Mouse (Mus musculus): ENCODE measurements around the gene Arl16. TPM values are rescaled to one million over a fixed set of nuclear protein-coding genes. Genes with fewer than 3 reads are reported as not detected.

The Arl16 gene
- polyA plus RNA-seq, 1 experiment from 2014 or later, result 43.8 TPM

DNA sequence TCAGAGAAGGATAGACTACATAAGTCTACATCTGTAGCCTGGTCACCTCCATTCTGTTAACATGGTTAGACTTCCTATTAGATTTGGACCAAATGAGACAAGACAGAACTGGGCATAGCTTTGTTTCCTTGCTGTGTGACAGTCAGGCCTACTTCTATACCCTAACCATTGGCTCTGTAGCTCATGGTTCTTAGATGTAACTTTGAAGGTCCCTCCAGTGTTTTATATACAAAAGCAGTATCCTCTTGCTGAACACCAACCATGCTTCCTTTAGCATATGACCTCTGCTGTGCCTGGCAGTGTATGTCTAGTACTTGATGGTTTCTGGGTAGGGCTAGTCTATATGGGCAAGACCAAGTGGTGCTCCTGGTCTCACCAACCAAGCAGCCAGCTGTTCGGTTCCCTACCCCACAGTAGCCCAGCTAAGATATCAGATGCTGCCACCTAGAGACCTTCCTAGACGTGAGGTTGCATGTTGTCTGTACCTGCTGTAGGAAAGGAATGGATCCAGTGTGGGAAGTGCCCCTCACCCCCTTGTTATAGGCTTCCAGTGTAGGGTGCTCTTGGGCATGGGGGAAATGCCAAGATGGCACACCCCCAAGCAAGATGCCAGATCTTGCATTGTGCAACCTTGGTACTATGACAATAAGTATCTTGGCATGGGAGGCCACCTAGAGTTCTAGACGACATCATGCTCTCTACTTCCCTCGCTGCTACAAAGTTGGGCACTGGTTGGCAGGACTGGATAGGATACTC, 23.1 kb upstream of the Arl16 start:
- H3K27ac ChIP-seq, result peak overlapping the region; percentile 85
- H3K9me3 ChIP-seq, result no peaks in the 10 kb centered on the region
- no peak overlapping the region for H3K9ac ChIP-seq
- H3K4me1 ChIP-seq, result peaks cover 43% of the 10 kb centered on the region
- H3K4me2 ChIP-seq, result peak overlapping the region; percentile 93
- ATAC-seq (ENCODE audit: borderline replicate concordance, extremely low read depth, low FRiP score, low TSS enrichment), result no peak
- WGBS, result 31% methylated on average over 4 of the region's 4 CpGs
- no peak overlapping the region for H3K4me3 ChIP-seq
- no peaks in the 10 kb centered on the region for H3K27me3 ChIP-seq
- H3K36me3 ChIP-seq, result peaks cover 39% of the 10 kb centered on the region

DNA sequence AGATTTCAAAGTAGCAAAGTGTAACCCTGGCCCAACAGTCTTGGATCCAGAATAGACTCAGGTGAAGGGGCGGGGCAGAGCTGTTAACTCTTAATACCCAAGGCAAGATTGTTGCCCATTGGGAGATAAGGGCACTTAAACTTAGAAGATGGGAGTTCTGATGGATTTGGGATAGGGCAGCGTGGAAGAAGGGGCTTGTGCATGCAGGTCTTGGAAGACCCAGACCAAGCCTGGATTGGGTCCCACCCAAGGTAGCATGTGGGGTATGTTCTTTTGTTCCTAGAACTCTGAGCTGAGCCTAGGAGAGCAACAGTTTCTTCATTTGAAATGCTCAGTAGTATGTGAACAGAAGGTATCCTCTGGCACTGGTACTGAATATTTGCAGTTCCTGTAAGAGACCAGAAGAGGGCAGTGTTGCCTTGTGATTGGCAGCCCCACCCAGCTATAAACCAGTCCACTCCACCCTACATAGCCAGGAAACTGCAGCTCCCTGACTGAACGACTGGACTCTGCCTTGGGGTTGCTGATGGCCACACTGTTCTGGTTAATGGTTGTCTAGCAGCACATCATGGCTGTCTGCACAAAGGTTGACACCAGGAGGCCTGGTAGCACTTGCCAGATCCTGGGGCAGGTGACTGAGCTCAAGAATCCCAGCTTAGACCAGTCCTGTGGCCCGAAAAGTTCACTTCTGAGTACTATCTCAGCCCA, 21.8 kb upstream of the Arl16 start:
- no peak overlapping the region for H3K27ac ChIP-seq
- peaks cover 28% of the 10 kb centered on the region for H3K36me3 ChIP-seq
- H3K27me3 ChIP-seq, result no peaks in the 10 kb centered on the region
- H3K9ac ChIP-seq, result no peak overlapping the region
- ATAC-seq (ENCODE audit: borderline replicate concordance, extremely low read depth, low FRiP score, low TSS enrichment), result peak; percentile 13; the same call in 1 of the 2 replicates
- no peak overlapping the region for H3K4me3 ChIP-seq
- H3K9me3 ChIP-seq, result no peaks in the 10 kb centered on the region
- no peak overlapping the region for H3K4me2 ChIP-seq
- H3K4me1 ChIP-seq, result peaks cover 47% of the 10 kb centered on the region
- 53% methylated on average over 4 of the region's 4 CpGs for WGBS

DNA sequence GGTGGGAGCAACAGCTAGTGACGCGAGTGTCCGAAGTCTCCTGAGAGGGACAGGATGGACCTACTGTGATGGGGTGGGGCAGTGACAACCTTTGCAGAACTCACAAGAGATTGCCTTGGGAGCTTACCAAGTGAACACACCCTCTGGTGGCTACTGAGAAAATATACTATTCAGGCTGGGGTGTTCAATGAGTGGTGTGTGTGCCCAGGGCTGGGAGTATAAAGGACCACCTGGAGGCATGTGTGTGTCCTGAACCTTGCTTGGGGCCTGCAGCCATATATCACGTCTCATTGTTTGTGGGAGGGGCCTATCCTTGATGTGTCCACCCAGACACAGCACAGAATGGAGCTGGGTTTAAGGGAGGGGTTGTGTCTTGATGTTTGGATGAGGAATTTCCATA, 21.1 kb upstream of the Arl16 start:
- peaks cover 46% of the 10 kb centered on the region for H3K4me1 ChIP-seq
- H3K36me3 ChIP-seq, result peaks cover 29% of the 10 kb centered on the region
- no peak overlapping the region for H3K9ac ChIP-seq
- H3K9me3 ChIP-seq, result no peaks in the 10 kb centered on the region
- no peak overlapping the region for H3K4me2 ChIP-seq
- no peak overlapping the region for H3K4me3 ChIP-seq
- H3K27ac ChIP-seq, result no peak overlapping the region
- H3K27me3 ChIP-seq, result no peaks in the 10 kb centered on the region
- no peak for ATAC-seq (ENCODE audit: borderline replicate concordance, extremely low read depth, low FRiP score, low TSS enrichment)
- WGBS, result 70% methylated on average over 4 of the region's 4 CpGs

DNA sequence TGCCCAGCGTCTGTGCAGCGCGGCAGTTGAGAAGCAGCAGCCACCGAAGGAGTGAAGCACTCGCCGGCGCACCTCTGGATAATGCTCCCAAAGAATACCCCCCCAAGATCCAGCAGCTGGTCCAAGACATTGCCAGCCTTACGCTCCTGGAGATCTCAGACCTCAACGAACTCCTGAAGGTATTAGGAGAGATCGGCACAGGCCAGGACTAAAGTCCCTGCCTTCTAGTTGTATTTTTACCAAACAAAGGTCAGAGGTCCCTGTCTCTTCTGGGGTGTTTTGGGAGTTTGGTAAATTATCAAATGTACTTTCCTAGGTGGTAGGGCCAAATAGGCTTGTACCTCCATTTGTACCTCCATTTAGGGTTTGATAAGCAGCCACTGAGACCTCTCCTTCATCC, 17.8 kb upstream of the Arl16 start:
- Histone ChIP-seq H3K9me3 (no peaks in the 10 kb centered on the region), H3K4me2 (peak overlapping the region; percentile 83), H3K27me3 (no peaks in the 10 kb centered on the region), H3K27ac (no peak overlapping the region), H3K4me1 (peaks cover 21% of the 10 kb centered on the region), H3K36me3 (peaks cover 60% of the 10 kb centered on the region), H3K4me3 (peak overlapping the region; percentile 71), H3K9ac (peak overlapping the region; percentile 81)
- ATAC-seq (ENCODE audit: borderline replicate concordance, extremely low read depth, low FRiP score, low TSS enrichment), result no peak
- WGBS, result 5% methylated on average over 10 of the region's 10 CpGs

DNA sequence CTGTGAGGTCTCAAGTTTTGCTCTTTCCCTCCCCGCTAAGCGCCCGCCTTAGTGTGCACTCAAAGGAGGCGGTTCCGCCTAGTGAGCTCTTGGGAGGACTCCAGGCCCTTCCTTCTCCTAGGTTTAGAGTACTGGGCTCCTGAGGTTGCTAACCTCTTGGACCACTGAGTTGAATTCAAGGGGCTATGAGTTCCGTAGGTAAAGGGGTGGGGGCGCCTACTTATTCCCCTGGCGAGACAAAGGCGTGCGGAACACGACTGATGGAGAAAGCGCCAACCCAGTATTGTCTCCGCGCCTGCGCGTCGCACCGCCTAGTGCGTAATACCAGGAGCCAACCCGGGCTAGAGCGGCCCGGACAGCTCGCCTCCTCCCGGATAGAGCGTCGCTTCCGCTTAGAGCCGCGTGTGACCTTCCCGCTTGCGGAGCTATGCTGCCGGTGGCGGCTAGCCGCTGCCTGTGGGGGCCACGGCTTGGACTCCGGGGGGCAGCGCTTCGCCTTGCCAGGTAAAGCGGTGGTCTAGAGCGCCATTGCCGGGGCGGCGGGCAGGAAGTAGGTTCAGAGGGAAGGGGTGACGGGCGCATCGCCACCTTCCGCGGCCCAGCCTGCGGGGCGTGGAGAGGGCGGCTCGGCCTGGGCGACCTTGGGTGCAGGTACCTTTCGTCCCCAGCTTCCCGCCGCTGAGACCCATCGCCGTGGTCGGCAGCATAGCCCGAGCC, 17.0 kb upstream of the Arl16 start, which contains the start of gene Mrpl12:
Gene Mrpl12 (plus strand): TSS at position 349 of the 717 bp plus-strand sequence.
- Histone ChIP-seq H3K4me3 (peak within 1 kb of the TSS; percentile 71), H3K9me3 (no peaks in the 10 kb centered on the region), H3K4me1 (peaks cover 17% of the 10 kb centered on the region), H3K27me3 (no peaks in the 10 kb centered on the region), H3K4me2 (peak within 1 kb of the TSS; percentile 83), H3K9ac (peak within 1 kb of the TSS; percentile 81), H3K36me3 (peaks cover 67% of the 10 kb centered on the region), H3K27ac (peak within 1 kb of the TSS; percentile 55)
- under 1% methylated on average over 60 of the region's 60 CpGs for WGBS
- ATAC-seq (ENCODE audit: borderline replicate concordance, extremely low read depth, low FRiP score, low TSS enrichment), result peak; percentile 93

GRCm38 (mm10) chr11:120483448-120483934, 16.1 kb upstream of the Arl16 start:
- peaks cover 16% of the 10 kb centered on the region for H3K4me1 ChIP-seq
- no peaks in the 10 kb centered on the region for H3K9me3 ChIP-seq
- peaks cover 70% of the 10 kb centered on the region for H3K36me3 ChIP-seq
- H3K4me3 ChIP-seq, result peak overlapping the region; percentile 71; the same call in 1 of the 2 replicates
- no peak overlapping the region for H3K27ac ChIP-seq
- 85% methylated on average over 7 of the region's 7 CpGs for WGBS
- no peak for ATAC-seq (ENCODE audit: borderline replicate concordance, extremely low read depth, low FRiP score, low TSS enrichment)
- H3K9ac ChIP-seq, result peak overlapping the region; percentile 81; the same call in 1 of the 2 replicates
- H3K4me2 ChIP-seq, result peak overlapping the region; percentile 83
- no peaks in the 10 kb centered on the region for H3K27me3 ChIP-seq

GRCm38 (mm10) chr11:120472052-120472451, 4.6 kb upstream of the Arl16 start:
- Histone ChIP-seq H3K4me3 (no peak overlapping the region), H3K4me2 (no peak overlapping the region), H3K36me3 (peaks cover 71% of the 10 kb centered on the region), H3K9me3 (no peaks in the 10 kb centered on the region), H3K9ac (no peak overlapping the region), H3K27ac (no peak overlapping the region), H3K27me3 (no peaks in the 10 kb centered on the region), H3K4me1 (peaks cover 10% of the 10 kb centered on the region)
- no peak for ATAC-seq (ENCODE audit: borderline replicate concordance, extremely low read depth, low FRiP score, low TSS enrichment)
- 92% methylated on average over 6 of the region's 6 CpGs for WGBS

GRCm38 (mm10) chr11:120467736-120468092, 307 bp upstream of the Arl16 start:
- H3K9me3 ChIP-seq, result no peaks in the 10 kb centered on the region
- WGBS, result under 1% methylated on average over 33 of the region's 33 CpGs
- 0 out of 2 replicates have a peak overlapping the region, but pooled peaks have one; percentile 3 for H3K27ac ChIP-seq
- H3K9ac ChIP-seq, result peak overlapping the region; percentile 92
- peaks cover 20% of the 10 kb centered on the region for H3K4me1 ChIP-seq
- no peaks in the 10 kb centered on the region for H3K27me3 ChIP-seq
- no peak for ATAC-seq (ENCODE audit: borderline replicate concordance, extremely low read depth, low FRiP score, low TSS enrichment)
- H3K4me3 ChIP-seq, result peak overlapping the region; percentile 96
- peaks cover 57% of the 10 kb centered on the region for H3K36me3 ChIP-seq
- H3K4me2 ChIP-seq, result peak overlapping the region; percentile 81

DNA sequence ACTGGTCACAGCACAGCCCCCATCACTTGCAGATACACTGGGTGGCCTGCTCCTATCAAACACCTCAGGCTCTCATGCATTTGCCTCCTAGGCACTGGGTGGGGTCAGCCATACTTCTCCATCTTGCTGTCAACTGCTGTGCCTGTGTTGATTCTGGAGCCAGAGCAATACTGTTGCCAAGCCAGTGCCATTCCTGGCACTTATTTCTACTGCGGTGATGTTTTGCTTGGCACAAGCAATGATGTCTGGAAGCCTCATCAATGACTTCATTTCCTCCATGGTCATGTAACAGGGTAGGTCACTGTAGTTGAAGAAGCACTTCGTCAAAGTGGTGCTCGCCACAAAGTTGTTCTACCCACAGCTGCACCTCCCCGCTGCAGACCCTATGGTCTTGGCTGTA, 1.9 kb downstream of the Arl16 start:
- no peak for ATAC-seq (ENCODE audit: borderline replicate concordance, extremely low read depth, low FRiP score, low TSS enrichment)
- no peak overlapping the region for H3K9ac ChIP-seq
- 0 out of 2 replicates have a peak overlapping the region, but pooled peaks have one; percentile 96 for H3K4me3 ChIP-seq
- 0 out of 2 replicates have a peak overlapping the region, but pooled peaks have one; percentile 84 for H3K4me2 ChIP-seq
- no peaks in the 10 kb centered on the region for H3K27me3 ChIP-seq
- WGBS, result 85% methylated on average over 4 of the region's 4 CpGs
- peaks cover 20% of the 10 kb centered on the region for H3K4me1 ChIP-seq
- H3K27ac ChIP-seq, result no peak overlapping the region
- H3K36me3 ChIP-seq, result peaks cover 56% of the 10 kb centered on the region
- no peaks in the 10 kb centered on the region for H3K9me3 ChIP-seq

DNA sequence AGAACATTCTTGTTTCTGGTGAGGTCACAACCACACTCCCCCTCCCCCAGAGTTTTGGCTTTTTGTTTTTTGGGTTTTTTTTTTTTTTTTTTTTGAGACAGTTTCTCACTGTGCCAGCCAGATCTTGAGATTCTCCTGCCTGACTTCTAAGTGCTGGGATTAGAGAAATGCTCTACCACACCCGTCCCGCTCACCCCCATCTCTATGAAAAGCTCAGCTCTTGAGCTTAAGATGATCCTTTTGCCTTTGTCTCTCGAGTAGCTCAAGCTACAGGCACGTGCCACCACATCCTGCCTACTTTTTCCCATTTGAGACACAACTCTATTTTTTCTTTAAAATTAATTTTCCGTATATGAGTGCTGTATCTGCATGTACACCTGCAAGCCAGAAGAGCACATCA, 3.0 kb downstream of the Arl16 start:
- Histone ChIP-seq H3K9me3 (no peaks in the 10 kb centered on the region), H3K4me3 (no peak overlapping the region), H3K4me1 (peaks cover 22% of the 10 kb centered on the region), H3K27ac (no peak overlapping the region), H3K4me2 (no peak overlapping the region), H3K36me3 (peaks cover 54% of the 10 kb centered on the region), H3K9ac (no peak overlapping the region), H3K27me3 (no peaks in the 10 kb centered on the region)
- ATAC-seq (ENCODE audit: borderline replicate concordance, extremely low read depth, low FRiP score, low TSS enrichment), result no peak
- 83% methylated on average over 5 of the region's 5 CpGs for WGBS

DNA sequence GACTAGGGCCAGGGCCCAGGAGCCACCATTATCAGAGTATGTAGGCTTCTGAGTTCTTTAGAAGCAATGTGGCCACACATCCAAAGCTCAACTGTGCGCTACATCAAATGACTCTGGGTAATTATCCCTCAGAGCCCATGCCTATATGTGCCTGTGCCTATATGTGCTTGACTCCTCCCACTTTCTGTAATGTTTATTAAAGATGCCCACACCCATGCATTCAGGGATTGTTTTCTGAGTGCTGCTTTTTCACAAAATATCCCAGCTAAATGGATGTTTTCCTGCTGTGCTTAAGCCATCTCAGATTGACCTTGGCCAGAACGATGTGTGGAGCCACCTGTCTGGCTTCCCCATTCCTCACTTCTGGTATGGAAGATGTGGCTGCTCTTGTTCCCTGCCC, 3.9 kb downstream of the Arl16 start:
- no peak overlapping the region for H3K27ac ChIP-seq
- H3K36me3 ChIP-seq, result peaks cover 55% of the 10 kb centered on the region
- H3K4me2 ChIP-seq, result no peak overlapping the region
- no peaks in the 10 kb centered on the region for H3K27me3 ChIP-seq
- H3K4me3 ChIP-seq, result no peak overlapping the region
- peaks cover 27% of the 10 kb centered on the region for H3K4me1 ChIP-seq
- no peak for ATAC-seq (ENCODE audit: borderline replicate concordance, extremely low read depth, low FRiP score, low TSS enrichment)
- no peak overlapping the region for H3K9ac ChIP-seq
- no peaks in the 10 kb centered on the region for H3K9me3 ChIP-seq
- 83% methylated on average over 2 of the region's 2 CpGs for WGBS

Data from lung, embryonic 15.5 days (tissue).